ENCODE assay signal across 12 mouse cellular contexts in the genomic region with DNA sequence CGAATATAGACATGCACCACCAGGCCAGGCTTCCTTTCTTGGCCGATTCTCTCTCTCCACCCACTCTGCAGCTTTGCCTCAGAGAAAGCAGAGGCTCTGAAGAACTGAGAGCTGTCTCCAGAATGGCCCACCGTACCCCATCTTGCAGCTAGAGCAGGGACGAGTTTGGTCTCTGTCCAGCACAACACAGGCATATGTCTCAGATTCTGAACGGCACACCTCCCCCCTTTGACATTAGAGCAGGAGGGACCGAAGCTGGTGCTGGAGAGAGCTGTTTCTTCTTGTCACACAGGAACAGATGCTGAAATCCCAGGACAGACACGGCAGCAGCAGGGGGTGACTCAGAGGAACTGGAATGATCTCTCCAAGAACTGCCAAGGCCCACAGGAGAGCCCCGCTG. TPM values are rescaled to one million over a fixed set of nuclear protein-coding genes. Genes with fewer than 3 reads are reported as not detected.
DNase-seq lines count a peak whose midpoint lies in the region; ATAC-seq and TF ChIP-seq lines count a peak whose summit lies in the region.
"Had no signal": no experiment of that assay in that cellular context is flagged by ENCODE, and none has a peak within 500 bp of the region (broad histone marks: within the 10 kb centered on the region; RNA-seq: fewer than 3 reads in every experiment).

No protein-coding gene starts in this region.

- no peak overlapping the region for H3K27ac ChIP-seq in kidney, postnatal 0 days
- H3K27ac ChIP-seq in embryonic facial prominence, embryonic 15.5 days (replicated peaks) = 0 out of 2 replicates have a peak overlapping the region, but pooled peaks have one; percentile 1
- no peak overlapping the region for H3K27ac ChIP-seq in kidney, embryonic 14.5 days (ENCODE audit: low read depth, low read length)

- H3K9ac ChIP-seq in kidney, postnatal 0 days (ENCODE audit: low read depth, low read length) = peak overlapping the region; percentile 19; the same call in 1 of the 2 replicates
- H3K9ac ChIP-seq in embryonic facial prominence, embryonic 15.5 days = no peak overlapping the region
- no peak overlapping the region for H3K9ac ChIP-seq in kidney, embryonic 14.5 days (ENCODE audit: low read depth, low read length)

- H3K9me3 ChIP-seq in kidney, postnatal 0 days (replicated peaks; ENCODE audit: low read length) = no peaks in the 10 kb centered on the region
- H3K9me3 ChIP-seq in embryonic facial prominence, embryonic 15.5 days (replicated peaks) = no peaks in the 10 kb centered on the region
- H3K9me3 ChIP-seq in kidney, embryonic 14.5 days (ENCODE audit: control insufficient read depth, low read length) = no peaks in the 10 kb centered on the region

- H3K27me3 ChIP-seq in kidney, postnatal 0 days (ENCODE audit: insufficient read depth, low read length) = no peaks in the 10 kb centered on the region
- no peaks in the 10 kb centered on the region for H3K27me3 ChIP-seq in embryonic facial prominence, embryonic 15.5 days
- no peaks in the 10 kb centered on the region for H3K27me3 ChIP-seq in kidney, embryonic 14.5 days (ENCODE audit: control insufficient read depth, insufficient read depth, low read length)

- H3K4me1 ChIP-seq in kidney, postnatal 0 days (replicated peaks; ENCODE audit: insufficient read depth, low read length) = no peaks in the 10 kb centered on the region
- peaks cover 5% of the 10 kb centered on the region; the same call in 1 of the 2 replicates for H3K4me1 ChIP-seq in embryonic facial prominence, embryonic 15.5 days
- no peaks in the 10 kb centered on the region for H3K4me1 ChIP-seq in kidney, embryonic 14.5 days (ENCODE audit: control insufficient read depth, insufficient read depth, low read length)

- 34% methylated on average over 8 of the region's 8 CpGs for WGBS in kidney, postnatal 0 days
- WGBS in embryonic facial prominence, embryonic 15.5 days = 19% methylated on average over 8 of the region's 8 CpGs
- WGBS in kidney, embryonic 14.5 days = 30% methylated on average over 8 of the region's 8 CpGs

- H3K4me2 ChIP-seq in kidney, postnatal 0 days (ENCODE audit: low read length) = no peak overlapping the region
- H3K4me2 ChIP-seq in embryonic facial prominence, embryonic 15.5 days (replicated peaks) = no peak overlapping the region
- no peak overlapping the region for H3K4me2 ChIP-seq in kidney, embryonic 14.5 days (replicated peaks; ENCODE audit: low read depth, low read length)

- H3K4me3 ChIP-seq in kidney, postnatal 0 days (replicated peaks; ENCODE audit: low read depth, low read length) = no peak overlapping the region
- no peak overlapping the region for H3K4me3 ChIP-seq in embryonic facial prominence, embryonic 15.5 days (replicated peaks)
- no peak overlapping the region for H3K4me3 ChIP-seq in kidney, embryonic 14.5 days (ENCODE audit: low read length)

- DNase-seq in adrenal gland, postnatal 14 days = peak; percentile 51
- no peak for DNase-seq in adrenal gland, postnatal 10 days
- no peak for DNase-seq in kidney, postnatal 0 days (ENCODE audit: low spot score)
- no peak for DNase-seq in kidney, adult 11 months
- DNase-seq in right cerebral cortex, adult 2 months (ENCODE audit: low spot score in 2 of 2) = peak; percentile 71 to 72
- no peak for DNase-seq in lung, adult 18-20 months
- DNase-seq: B cell, adult 2 months; kidney, adult 2 months; lung, postnatal 4 days had no signal

- no peaks in the 10 kb centered on the region for H3K36me3 ChIP-seq in kidney, postnatal 0 days (ENCODE audit: insufficient read depth, low read length)
- H3K36me3 ChIP-seq in embryonic facial prominence, embryonic 15.5 days = no peaks in the 10 kb centered on the region
- no peaks in the 10 kb centered on the region for H3K36me3 ChIP-seq in kidney, embryonic 14.5 days (ENCODE audit: control insufficient read depth, insufficient read depth, low read length)

- TF ChIP-seq CTCF in kidney, postnatal 0 days (IDR thresholded peaks at IDR 0.05; ENCODE audit: low read depth) = no peak

- ATAC-seq in kidney, postnatal 0 days (replicated peaks; ENCODE audit: low FRiP score, low read depth) = no peak
- no peak for ATAC-seq in embryonic facial prominence, embryonic 15.5 days (ENCODE audit: insufficient number of reproducible peaks, low FRiP score, low TSS enrichment, low read depth)
- no peak for ATAC-seq in kidney, embryonic 14.5 days (ENCODE audit: low FRiP score, low TSS enrichment)
- ATAC-seq: forebrain, embryonic 14.5 days had no signal

RNA-seq across cellular contexts. Expression of gene Copz2, which starts 9.4 kb away (rescaled TPM):
- total RNA-seq in adrenal gland, postnatal 14 days (2021) = 39.8 and 43.7 TPM in 2 replicates
- 10 to 100 TPM; 45.5 to 50.3 TPM for total RNA-seq in adrenal gland, postnatal 10 days (2021)
- polyA plus RNA-seq in kidney, postnatal 0 days (2015; fragmentation: Nextera tagmentation; extraction: Ambion mirVana) = 125 TPM in 2 replicates
- 191 and 194 TPM in 2 replicates for polyA plus RNA-seq in embryonic facial prominence, embryonic 15.5 days (2015; fragmentation: Nextera tagmentation; extraction: Ambion mirVana)
- 94.7 and 106 TPM in 2 replicates for polyA plus RNA-seq in kidney, embryonic 14.5 days (2014; fragmentation: Nextera tagmentation; extraction: Ambion mirVana)

RNA-seq across cellular contexts. Expression of gene Nfe2l1, which starts 10.5 kb away (rescaled TPM):
- total RNA-seq in adrenal gland, postnatal 14 days (2021) = 362 and 371 TPM in 2 replicates
- 100 to 1,000 TPM; 300 to 307 TPM for total RNA-seq in adrenal gland, postnatal 10 days (2021)
- polyA plus RNA-seq in kidney, postnatal 0 days (2015; fragmentation: Nextera tagmentation; extraction: Ambion mirVana) = 77.3 and 88.0 TPM in 2 replicates
- polyA plus RNA-seq in embryonic facial prominence, embryonic 15.5 days (2015; fragmentation: Nextera tagmentation; extraction: Ambion mirVana) = 71.7 and 76.0 TPM in 2 replicates
- 37.3 and 43.2 TPM in 2 replicates for polyA plus RNA-seq in kidney, embryonic 14.5 days (2014; fragmentation: Nextera tagmentation; extraction: Ambion mirVana)

RNA-seq across cellular contexts. Expression of gene Cbx1, which starts 51.4 kb away (rescaled TPM):
- total RNA-seq in adrenal gland, postnatal 14 days (2021) = 69.8 and 78.1 TPM in 2 replicates
- 10 to 100 TPM; 64.9 to 73.1 TPM for total RNA-seq in adrenal gland, postnatal 10 days (2021)
- polyA plus RNA-seq in kidney, postnatal 0 days (2015; fragmentation: Nextera tagmentation; extraction: Ambion mirVana) = 101 and 106 TPM in 2 replicates
- 93.4 and 102 TPM in 2 replicates for polyA plus RNA-seq in embryonic facial prominence, embryonic 15.5 days (2015; fragmentation: Nextera tagmentation; extraction: Ambion mirVana)
- 137 and 181 TPM in 2 replicates for polyA plus RNA-seq in kidney, embryonic 14.5 days (2014; fragmentation: Nextera tagmentation; extraction: Ambion mirVana)

Comparison
In these comparisons a context has a peak if more than half of its experiments do, and no peak if none do; other contexts are left out.
1. DNase-seq: peak in adrenal gland, postnatal 14 days (single experiment) and right cerebral cortex, adult 2 months (2 of 2); none in adrenal gland, postnatal 10 days (single experiment), kidney, postnatal 0 days (single experiment), kidney, adult 11 months (single experiment) and lung, adult 18-20 months (0 of 2).